Mouse (Mus musculus) small intestine, adult 2 months (tissue): ENCODE measurements around the gene Wdr44.

Source experiments
- CTCF ChIP-seq: fragments of 200-500 bp; IDR thresholded peaks from 2 replicates; pipeline ENCODE4 v1.5.1; 2012; ENCODE audit warnings: low read depth, mild to moderate bottlenecking, control low read depth, inconsistent platforms, low read length, moderate library complexity, mixed read lengths; ENCODE audit not compliant: insufficient replicate concordance, insufficient read length; ENCODE audit errors: extremely low read depth
- POLR2A ChIP-seq: fragments of 200-500 bp; IDR thresholded peaks from 2 replicates; pipeline ENCODE4 v1.6.1; 2012; ENCODE audit warnings: low read depth, mild to moderate bottlenecking, control low read depth, inconsistent platforms, low read length, moderate library complexity

DNA sequence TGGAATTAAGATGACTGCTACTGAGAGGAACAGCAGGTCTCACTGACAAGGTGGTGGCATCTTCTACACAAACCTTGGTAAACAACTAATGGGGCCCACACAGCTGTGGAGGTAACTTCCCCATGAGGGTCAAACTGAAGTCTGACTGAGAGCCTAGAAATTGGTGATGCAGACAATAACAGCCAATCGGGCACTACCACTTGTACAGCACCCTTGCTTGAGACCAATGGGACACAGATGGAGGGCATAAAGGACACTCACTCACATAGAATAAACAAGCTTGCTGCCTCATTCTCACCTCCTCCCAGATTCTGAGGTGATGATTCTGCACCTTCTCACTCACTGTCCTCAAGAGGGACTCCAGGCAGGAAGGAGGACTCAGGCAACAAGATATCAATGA lies 30.6 kb upstream of the Wdr44 start:
- TF ChIP-seq CTCF (no peak), POLR2A (no peak)
